Mouse (Mus musculus): ENCODE data around the gene Sfswap. TPM values are rescaled to one million over a fixed set of nuclear protein-coding genes. Genes with fewer than 3 reads are reported as not detected.

The Sfswap gene
- total RNA-seq, 2 experiments from 2014 or later = 30.3 to 33.7 TPM

- DNase-seq (ENCODE audit: low spot score) = no peak
Measured at GRCm38 (mm10) chr5:129523166-129523565, 22.1 kb downstream of the Sfswap start.

GRCm38 (mm10) chr5:129524751-129525150 is 23.7 kb downstream of the Sfswap start:
- DNase-seq (ENCODE audit: low spot score) = no peak
- intact Hi-C loops (cut with DNase I) = no loop called here

More at GRCm38 (mm10) chr5:129523166-129523565, 22.1 kb downstream of the Sfswap start:
- intact Hi-C loops (cut with DNase I) = loop anchor here (2.0 kb wide), 1 partner anchor 20 kb away; no protein-coding TSS in a partner anchor

- DNase-seq (ENCODE audit: low spot score) = no peak
- intact Hi-C loops (cut with DNase I) = no loop called here
Measured at GRCm38 (mm10) chr5:129527162-129527561, 26.1 kb downstream of the Sfswap start.

- intact Hi-C loops (cut with DNase I) = no loop called here
Measured at GRCm38 (mm10) chr5:129529571-129529970, 28.6 kb downstream of the Sfswap start.

GRCm38 (mm10) chr5:129533731-129534130 is 32.7 kb downstream of the Sfswap start:
- intact Hi-C loops (cut with DNase I) = no loop called here
- no peak for DNase-seq (ENCODE audit: low spot score)

More at GRCm38 (mm10) chr5:129529571-129529970, 28.6 kb downstream of the Sfswap start:
- no peak for DNase-seq (ENCODE audit: low spot score)

- peak; percentile 52 for DNase-seq (ENCODE audit: low spot score)
- intact Hi-C loops (cut with DNase I) = no loop called here
Measured at GRCm38 (mm10) chr5:129534500-129534899, 33.5 kb downstream of the Sfswap start.

GRCm38 (mm10) chr5:129535021-129535420 is 34.0 kb downstream of the Sfswap start:
- intact Hi-C loops (cut with DNase I) = no loop called here
- DNase-seq (ENCODE audit: low spot score) = no peak

- intact Hi-C loops (cut with DNase I) = no loop called here
- DNase-seq (ENCODE audit: low spot score) = no peak
Measured at GRCm38 (mm10) chr5:129535431-129535830, 34.4 kb downstream of the Sfswap start.

- intact Hi-C loops (cut with DNase I) = no loop called here
- no peak for DNase-seq (ENCODE audit: low spot score)
Measured at GRCm38 (mm10) chr5:129538826-129539225, 37.8 kb downstream of the Sfswap start.

GRCm38 (mm10) chr5:129542236-129542635 is 41.2 kb downstream of the Sfswap start:
- intact Hi-C loops (cut with DNase I) = no loop called here

GRCm38 (mm10) chr5:129545787-129546186 is 44.8 kb downstream of the Sfswap start:
- DNase-seq (ENCODE audit: low spot score) = no peak
- intact Hi-C loops (cut with DNase I) = no loop called here

More at GRCm38 (mm10) chr5:129542236-129542635, 41.2 kb downstream of the Sfswap start:
- DNase-seq (ENCODE audit: low spot score) = no peak

- DNase-seq (ENCODE audit: low spot score) = no peak
- intact Hi-C loops (cut with DNase I) = no loop called here
Measured at GRCm38 (mm10) chr5:129549716-129550115, 48.7 kb downstream of the Sfswap start.

GRCm38 (mm10) chr5:129550790-129551189 is 49.8 kb downstream of the Sfswap start:
- intact Hi-C loops (cut with DNase I) = no loop called here
- no peak for DNase-seq (ENCODE audit: low spot score)

- no peak for DNase-seq (ENCODE audit: low spot score)
- intact Hi-C loops (cut with DNase I) = no loop called here
Measured at GRCm38 (mm10) chr5:129551991-129552390, 51.0 kb downstream of the Sfswap start.

- DNase-seq (ENCODE audit: low spot score) = no peak
- intact Hi-C loops (cut with DNase I) = no loop called here
Measured at GRCm38 (mm10) chr5:129553642-129554041, 52.6 kb downstream of the Sfswap start.

- no peak for DNase-seq (ENCODE audit: low spot score)
- intact Hi-C loops (cut with DNase I) = no loop called here
Measured at GRCm38 (mm10) chr5:129558591-129558990, 57.6 kb downstream of the Sfswap start.

GRCm38 (mm10) chr5:129559283-129559682 is 58.3 kb downstream of the Sfswap start:
- no peak for DNase-seq (ENCODE audit: low spot score)
- intact Hi-C loops (cut with DNase I) = no loop called here

- DNase-seq (ENCODE audit: low spot score) = no peak
- intact Hi-C loops (cut with DNase I) = no loop called here
Measured at GRCm38 (mm10) chr5:129562342-129562741, 61.3 kb downstream of the Sfswap start.

- intact Hi-C loops (cut with DNase I) = no loop called here
Measured at GRCm38 (mm10) chr5:129568596-129568995, 67.6 kb downstream of the Sfswap start.

GRCm38 (mm10) chr5:129578201-129578600 is 77.2 kb downstream of the Sfswap start:
- DNase-seq (ENCODE audit: low spot score) = no peak
- intact Hi-C loops (cut with DNase I) = no loop called here

More at GRCm38 (mm10) chr5:129568596-129568995, 67.6 kb downstream of the Sfswap start:
- DNase-seq (ENCODE audit: low spot score) = no peak

GRCm38 (mm10) chr5:129580046-129580445 is 79.0 kb downstream of the Sfswap start:
- intact Hi-C loops (cut with DNase I) = loop anchor here (5.0 to 10.0 kb wide), 2 partner anchors 78 to 165 kb away; partner anchors contain the start of gene Sfswap
- no peak for DNase-seq (ENCODE audit: low spot score)

- DNase-seq (ENCODE audit: low spot score) = no peak
- intact Hi-C loops (cut with DNase I) = loop anchor here (5.0 to 10.0 kb wide), 2 partner anchors 78 to 166 kb away; partner anchors contain the start of gene Sfswap
Measured at GRCm38 (mm10) chr5:129580572-129580971, 79.6 kb downstream of the Sfswap start.
